Mouse (Mus musculus): ENCODE results near the gene Hyal3. TPM values are rescaled to one million over a fixed set of nuclear protein-coding genes. Genes with fewer than 3 reads are reported as not detected.

Hyal3 gene
- 1 to 10 TPM; 1.3 to 1.8 TPM for total RNA-seq (2021)

GRCm38 (mm10) chr9:107580501-107581317 lies at the start of gene Hyal3:
TSS of gene Hyal3 (plus strand) at chr9:107580818.
- DNase-seq = peak; percentile 88 to 90

GRCm38 (mm10) chr9:107533791-107534407 lies 46.7 kb upstream of the Hyal3 start, which contains the start of gene Tmem115:
TSS of gene Tmem115 (plus strand) at chr9:107533945.
- DNase-seq = peak; percentile 92 to 95

GRCm38 (mm10) chr9:107534408-107535202 lies 46.0 kb upstream of the Hyal3 start:
- DNase-seq = no peak

GRCm38 (mm10) chr9:107538231-107538630 lies 42.4 kb upstream of the Hyal3 start:
- DNase-seq = peak in 1 of 2 experiments; percentile 52

GRCm38 (mm10) chr9:107538711-107539110 lies 41.9 kb upstream of the Hyal3 start:
- DNase-seq = no peak

- no peak for DNase-seq
Observed at GRCm38 (mm10) chr9:107539940-107540339, 40.7 kb upstream of the Hyal3 start.

- no peak for DNase-seq
Observed at GRCm38 (mm10) chr9:107540420-107540819, 40.2 kb upstream of the Hyal3 start.

- no peak for DNase-seq
Observed at GRCm38 (mm10) chr9:107541005-107541404, 39.6 kb upstream of the Hyal3 start.

- peak; percentile 95 to 96 for DNase-seq
Observed at GRCm38 (mm10) chr9:107541474-107542351, 38.9 kb upstream of the Hyal3 start, which contains the start of the genes Cyb561d2 and Nprl2. TSS of gene Cyb561d2 (minus strand) at chr9:107542193. TSS of gene Nprl2 (plus strand) at chr9:107542226.

GRCm38 (mm10) chr9:107542352-107542686 lies 38.3 kb upstream of the Hyal3 start:
- no peak for DNase-seq

- no peak for DNase-seq
Observed at GRCm38 (mm10) chr9:107542721-107543120, 37.9 kb upstream of the Hyal3 start.

- DNase-seq = no peak
Observed at GRCm38 (mm10) chr9:107543299-107543698, 37.3 kb upstream of the Hyal3 start.

- no peak for DNase-seq
Observed at GRCm38 (mm10) chr9:107544196-107544700, 36.4 kb upstream of the Hyal3 start.

GRCm38 (mm10) chr9:107544729-107545128 lies 35.9 kb upstream of the Hyal3 start:
- no peak for DNase-seq

- DNase-seq = no peak
Observed at GRCm38 (mm10) chr9:107545199-107545598, 35.4 kb upstream of the Hyal3 start.

GRCm38 (mm10) chr9:107545602-107546001 lies 35.0 kb upstream of the Hyal3 start:
- peak; percentile 58 to 61 for DNase-seq

GRCm38 (mm10) chr9:107547026-107547425 lies 33.6 kb upstream of the Hyal3 start, which contains the start of gene Zmynd10:
TSS of gene Zmynd10 (plus strand) at chr9:107547298.
- DNase-seq = peak; percentile 84 to 85

- no peak for DNase-seq
Observed at GRCm38 (mm10) chr9:107547957-107548356, 32.7 kb upstream of the Hyal3 start.

- DNase-seq = no peak
Observed at GRCm38 (mm10) chr9:107548820-107549219, 31.8 kb upstream of the Hyal3 start.

GRCm38 (mm10) chr9:107549297-107550074 lies 31.1 kb upstream of the Hyal3 start:
- DNase-seq = no peak
